Mouse (Mus musculus): ENCODE measurements around the gene Fam214b. TPM values are rescaled to one million over a fixed set of nuclear protein-coding genes. Genes with fewer than 3 reads are reported as not detected.
A peak's percentile ranks its signal among the peaks of the same experiment; 100 is the strongest.

The Fam214b gene
- polyA plus RNA-seq, 1 experiment, result 28.2 TPM

GRCm38 (mm10) chr4:43019176-43019575 is 26.8 kb downstream of the Fam214b start:
- no peak overlapping the region for H3K27ac ChIP-seq (ENCODE audit: insufficient read depth, low read length)
- 96% methylated on average over 10 of the region's 10 CpGs for WGBS
- peaks cover 42% of the 10 kb centered on the region for H3K36me3 ChIP-seq (ENCODE audit: control insufficient read depth, insufficient read depth, low read length)
- TF ChIP-seq CTCF (IDR thresholded peaks at IDR 0.05; ENCODE audit: extremely low read depth, insufficient read depth, insufficient read length, insufficient replicate concordance) (no peak), POLR2A (IDR thresholded peaks at IDR 0.05; ENCODE audit: low read depth, low read length) (no peak)
- no peak overlapping the region for H3K4me3 ChIP-seq (ENCODE audit: extremely low read depth, insufficient read depth, insufficient read length)
- no peaks in the 10 kb centered on the region for H3K27me3 ChIP-seq (ENCODE audit: control insufficient read depth, insufficient read depth, low read length)
- no peak for DNase-seq (ENCODE audit: low read depth in 1 of 2, low spot score in 2 of 2)
- H3K4me1 ChIP-seq (ENCODE audit: control insufficient read depth, insufficient read depth, insufficient read length), result no peaks in the 10 kb centered on the region

GRCm38 (mm10) chr4:43018156-43018555 is 27.9 kb downstream of the Fam214b start:
- TF ChIP-seq CTCF (IDR thresholded peaks at IDR 0.05; ENCODE audit: extremely low read depth, insufficient read depth, insufficient read length, insufficient replicate concordance), result no peak

GRCm38 (mm10) chr4:43012091-43012490 is 33.9 kb downstream of the Fam214b start:
- TF ChIP-seq CTCF (IDR thresholded peaks at IDR 0.05; ENCODE audit: extremely low read depth, insufficient read depth, insufficient read length, insufficient replicate concordance) (no peak), POLR2A (IDR thresholded peaks at IDR 0.05; ENCODE audit: low read depth, low read length) (no peak)
- WGBS, result 97% methylated on average over 1 of the region's 1 CpGs
- no peak for DNase-seq (ENCODE audit: low read depth in 1 of 2, low spot score in 2 of 2)
- Histone ChIP-seq H3K36me3 (ENCODE audit: control insufficient read depth, insufficient read depth, low read length) (no peaks in the 10 kb centered on the region; the same call in 1 of the 2 replicates), H3K27me3 (ENCODE audit: control insufficient read depth, insufficient read depth, low read length) (no peaks in the 10 kb centered on the region), H3K4me1 (ENCODE audit: control insufficient read depth, insufficient read depth, insufficient read length) (peaks cover 2% of the 10 kb centered on the region; the same call in 1 of the 2 replicates), H3K27ac (ENCODE audit: insufficient read depth, low read length) (no peak overlapping the region), H3K4me3 (ENCODE audit: extremely low read depth, insufficient read depth, insufficient read length) (no peak overlapping the region)

More at GRCm38 (mm10) chr4:43018156-43018555, 27.9 kb downstream of the Fam214b start:
- Histone ChIP-seq H3K4me1 (ENCODE audit: control insufficient read depth, insufficient read depth, insufficient read length) (no peaks in the 10 kb centered on the region), H3K27me3 (ENCODE audit: control insufficient read depth, insufficient read depth, low read length) (no peaks in the 10 kb centered on the region), H3K27ac (ENCODE audit: insufficient read depth, low read length) (no peak overlapping the region), H3K4me3 (ENCODE audit: extremely low read depth, insufficient read depth, insufficient read length) (no peak overlapping the region), H3K36me3 (ENCODE audit: control insufficient read depth, insufficient read depth, low read length) (peaks cover 38% of the 10 kb centered on the region)
- 91% methylated on average over 4 of the region's 4 CpGs for WGBS
- no peak for DNase-seq (ENCODE audit: low read depth in 1 of 2, low spot score in 2 of 2)

- H3K4me3 ChIP-seq (ENCODE audit: extremely low read depth, insufficient read depth, insufficient read length), result peak within 1 kb of the TSS; percentile 99
- WGBS, result 1% methylated on average over 37 of the region's 37 CpGs
- no peaks in the 10 kb centered on the region for H3K27me3 ChIP-seq (ENCODE audit: control insufficient read depth, insufficient read depth, low read length)
- DNase-seq (ENCODE audit: low read depth in 1 of 2, low spot score in 2 of 2), result peak in 1 of 2 experiments; percentile 80
- TF ChIP-seq CTCF (IDR thresholded peaks at IDR 0.05; ENCODE audit: extremely low read depth, insufficient read depth, insufficient read length, insufficient replicate concordance) (no peak), POLR2A (IDR thresholded peaks at IDR 0.05; ENCODE audit: low read depth, low read length) (no peak)
- no peaks in the 10 kb centered on the region for H3K36me3 ChIP-seq (ENCODE audit: control insufficient read depth, insufficient read depth, low read length)
- H3K4me1 ChIP-seq (ENCODE audit: control insufficient read depth, insufficient read depth, insufficient read length), result peaks cover 2% of the 10 kb centered on the region; the same call in 1 of the 2 replicates
- peak within 1 kb of the TSS; percentile 39; the same call in 1 of the 2 replicates for H3K27ac ChIP-seq (ENCODE audit: insufficient read depth, low read length)
Observed at GRCm38 (mm10) chr4:43010161-43011038, 35.6 kb downstream of the Fam214b start, which contains the start of gene Fancg. Gene Fancg, minus strand, starts transcription at chr4:43010506.

- H3K27me3 ChIP-seq (ENCODE audit: control insufficient read depth, insufficient read depth, low read length), result no peaks in the 10 kb centered on the region
- no peaks in the 10 kb centered on the region for H3K36me3 ChIP-seq (ENCODE audit: control insufficient read depth, insufficient read depth, low read length)
- H3K4me1 ChIP-seq (ENCODE audit: control insufficient read depth, insufficient read depth, insufficient read length), result peaks cover 2% of the 10 kb centered on the region; the same call in 1 of the 2 replicates
- H3K27ac ChIP-seq (ENCODE audit: insufficient read depth, low read length), result no peak overlapping the region
- 61% methylated on average over 2 of the region's 2 CpGs for WGBS
- TF ChIP-seq CTCF (IDR thresholded peaks at IDR 0.05; ENCODE audit: extremely low read depth, insufficient read depth, insufficient read length, insufficient replicate concordance) (0 out of 2 replicates have a peak, but pooled peaks have one; percentile 0), POLR2A (IDR thresholded peaks at IDR 0.05; ENCODE audit: low read depth, low read length) (no peak)
- DNase-seq (ENCODE audit: low read depth in 1 of 2, low spot score in 2 of 2), result peak in 1 of 2 experiments; percentile 61
- no peak overlapping the region for H3K4me3 ChIP-seq (ENCODE audit: extremely low read depth, insufficient read depth, insufficient read length)
Observed at GRCm38 (mm10) chr4:43005765-43006164, 40.3 kb downstream of the Fam214b start.

- no peaks in the 10 kb centered on the region for H3K36me3 ChIP-seq (ENCODE audit: control insufficient read depth, insufficient read depth, low read length)
- no peak overlapping the region for H3K27ac ChIP-seq (ENCODE audit: insufficient read depth, low read length)
- no peaks in the 10 kb centered on the region; the same call in 1 of the 2 replicates for H3K4me1 ChIP-seq (ENCODE audit: control insufficient read depth, insufficient read depth, insufficient read length)
- DNase-seq (ENCODE audit: low read depth in 1 of 2, low spot score in 2 of 2), result no peak
- no peaks in the 10 kb centered on the region for H3K27me3 ChIP-seq (ENCODE audit: control insufficient read depth, insufficient read depth, low read length)
- 97% methylated on average over 3 of the region's 3 CpGs for WGBS
- no peak for TF ChIP-seq CTCF (IDR thresholded peaks at IDR 0.05; ENCODE audit: extremely low read depth, insufficient read depth, insufficient read length, insufficient replicate concordance)
- no peak for TF ChIP-seq POLR2A (IDR thresholded peaks at IDR 0.05; ENCODE audit: low read depth, low read length)
- H3K4me3 ChIP-seq (ENCODE audit: extremely low read depth, insufficient read depth, insufficient read length), result no peak overlapping the region
Observed at GRCm38 (mm10) chr4:43004951-43005350, 41.1 kb downstream of the Fam214b start.
